Mouse (Mus musculus) lung, postnatal 0 days (tissue): ENCODE results near the gene Sypl2. TPM values are rescaled to one million over a fixed set of nuclear protein-coding genes. Genes with fewer than 3 reads are reported as not detected.

Experiments
- ATAC-seq: fragments of 200-750 bp; cut with Nextera tagmentation; 2 replicates; pipeline ENCODE4 v1.8.0; 2017; ENCODE audit warnings: moderate library complexity
- DNase-seq: peaks from one replicate; pipeline ENCODE4 v3.0.0-alpha.2; 2016; ENCODE audit warnings: low spot score
- H3K27ac ChIP-seq: fragments of 300-500 bp; sonication (generic); 2 replicates; pipeline ENCODE4 v1.5.1; 2014; ENCODE audit warnings: antibody characterized with exemption, mild to moderate bottlenecking, low read length, mixed read lengths
- H3K27me3 ChIP-seq: fragments of 300-500 bp; sonication (generic); replicated peaks from 2 replicates; pipeline ENCODE4 v1.6.1; 2014; ENCODE audit warnings: low read length, mixed read lengths; ENCODE audit not compliant: insufficient read depth
- H3K36me3 ChIP-seq: fragments of 300-500 bp; sonication (generic); 2 replicates; pipeline ENCODE4 v1.6.1; 2014; ENCODE audit warnings: low read length, mixed read lengths; ENCODE audit not compliant: insufficient read depth
- H3K4me1 ChIP-seq: fragments of 300-500 bp; sonication (generic); 2 replicates; pipeline ENCODE4 v1.6.1; 2014; ENCODE audit warnings: antibody characterized with exemption, low read depth, low read length, mixed read lengths; ENCODE audit not compliant: insufficient read depth
- H3K4me2 ChIP-seq: fragments of 300-500 bp; sonication (generic); replicated peaks from 2 replicates; pipeline ENCODE4 v1.6.1; 2014; ENCODE audit warnings: low read depth, mild to moderate bottlenecking, low read length, moderate library complexity, mixed read lengths
- H3K4me3 ChIP-seq: fragments of 300-500 bp; sonication (generic); 2 replicates; pipeline ENCODE4 v1.5.1; 2014; ENCODE audit warnings: low read depth, low read length
- H3K9ac ChIP-seq: fragments of 300-500 bp; sonication (generic); replicated peaks from 2 replicates; pipeline ENCODE4 v1.6.1; 2014; ENCODE audit warnings: low read depth, mild to moderate bottlenecking
- H3K9me3 ChIP-seq: fragments of 300-500 bp; sonication (generic); 2 replicates; pipeline ENCODE4 v1.6.1; 2016; ENCODE audit warnings: low read length, mixed read lengths
- CTCF ChIP-seq: IDR thresholded peaks from 2 replicates; pipeline ENCODE4 v1.5.1; 2016; ENCODE audit warnings: antibody characterized with exemption, mild to moderate bottlenecking
- EP300 ChIP-seq: IDR thresholded peaks from 2 replicates; pipeline ENCODE4 v1.6.1; 2016; ENCODE audit warnings: antibody characterized with exemption, mild to moderate bottlenecking, control low read depth
- WGBS: fragments of 180-500 bp; shearing (Covaris S2); extraction: QIAGEN DNeasy Blood & Tissue Kit; methylation state at CpG from one replicate; pipeline ENCODE4 v1.1.7; 2014; 5-methylcytosine and 5-hydroxymethylcytosine counted together
- polyA plus RNA-seq: library from polyadenylated mRNA; unstranded; fragments of >200 nt; fragmentation: Nextera tagmentation; extraction: Ambion mirVana; gene quantifications from 2 replicates; pipeline ENCODE4 v1.2.1, GENCODE M21; 2015

Sypl2 gene
- polyA plus RNA-seq, 1 experiment from 2014 or later, result not detected

DNA sequence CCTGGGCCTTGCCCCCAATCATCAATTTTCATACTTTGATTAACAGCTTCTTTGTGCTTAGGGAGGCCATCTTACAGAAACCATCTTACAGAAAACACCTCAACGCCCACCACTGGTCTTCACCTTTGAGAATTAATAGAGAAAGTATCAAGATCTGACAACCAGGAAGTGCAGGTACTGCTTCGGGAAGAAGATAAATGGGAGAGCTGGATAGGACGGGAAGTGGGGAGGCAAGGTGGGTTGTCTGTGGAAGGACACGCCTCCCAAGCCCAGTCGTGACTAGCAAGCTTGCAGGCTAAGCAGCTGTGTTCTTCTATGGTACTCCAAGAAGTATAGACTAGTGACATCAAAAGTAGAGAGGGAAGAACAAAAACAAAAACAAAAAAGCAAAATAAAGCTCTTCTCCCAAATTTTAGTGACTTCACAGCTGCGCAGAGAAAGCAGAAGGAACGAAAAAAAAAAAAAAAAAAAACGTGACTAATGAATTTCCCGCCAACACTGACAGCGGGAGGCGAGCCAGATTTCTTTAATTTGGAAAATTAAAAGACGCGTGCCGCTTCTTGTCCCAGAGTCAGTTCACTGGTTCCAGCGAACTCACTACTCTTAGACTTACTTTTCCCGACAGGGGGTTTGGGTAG lies 40.9 kb downstream of the Sypl2 start:
- Histone ChIP-seq H3K4me1 (peaks cover 17% of the 10 kb centered on the region; the same call in 1 of the 2 replicates), H3K27me3 (no peaks in the 10 kb centered on the region), H3K27ac (no peak overlapping the region), H3K36me3 (no peaks in the 10 kb centered on the region; the same call in 1 of the 2 replicates), H3K9ac (0 out of 2 replicates have a peak overlapping the region, but pooled peaks have one; percentile 43), H3K9me3 (no peaks in the 10 kb centered on the region), H3K4me3 (peak overlapping the region; percentile 67), H3K4me2 (peak overlapping the region; percentile 98)
- DNase-seq, result no peak
- 2% methylated on average over 16 of the region's 16 CpGs for WGBS
- ATAC-seq, result no peak
- TF ChIP-seq EP300, result no peak
- no peak for TF ChIP-seq CTCF

DNA sequence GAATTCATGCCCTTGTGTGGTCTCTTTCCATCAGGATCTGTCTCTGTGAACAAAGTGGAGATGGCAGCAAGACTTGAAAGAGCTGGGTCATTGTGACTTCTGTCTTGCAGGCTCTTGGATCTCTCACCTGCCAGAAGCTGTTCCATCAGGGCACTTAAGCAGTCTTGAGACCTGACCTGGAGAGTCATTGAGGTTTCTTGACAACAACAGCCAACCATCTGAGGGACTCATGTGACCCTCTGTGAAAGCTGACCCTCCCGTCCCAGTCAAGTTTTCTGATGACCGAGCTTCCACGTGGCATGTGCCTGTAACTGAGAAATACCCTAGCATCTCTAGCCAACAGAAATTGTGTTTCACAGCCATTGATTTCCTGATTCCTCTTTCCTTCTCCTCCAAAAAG lies 41.7 kb downstream of the Sypl2 start:
- Histone ChIP-seq H3K9ac (no peak overlapping the region), H3K27me3 (no peaks in the 10 kb centered on the region), H3K27ac (no peak overlapping the region), H3K9me3 (no peaks in the 10 kb centered on the region), H3K36me3 (no peaks in the 10 kb centered on the region; the same call in 1 of the 2 replicates), H3K4me3 (no peak overlapping the region), H3K4me2 (no peak overlapping the region), H3K4me1 (peaks cover 10% of the 10 kb centered on the region; the same call in 1 of the 2 replicates)
- no peak for TF ChIP-seq CTCF
- TF ChIP-seq EP300, result peak; percentile 75
- 47% methylated on average over 3 of the region's 3 CpGs for WGBS
- peak; percentile 68 for DNase-seq
- ATAC-seq, result peak; percentile 73

DNA sequence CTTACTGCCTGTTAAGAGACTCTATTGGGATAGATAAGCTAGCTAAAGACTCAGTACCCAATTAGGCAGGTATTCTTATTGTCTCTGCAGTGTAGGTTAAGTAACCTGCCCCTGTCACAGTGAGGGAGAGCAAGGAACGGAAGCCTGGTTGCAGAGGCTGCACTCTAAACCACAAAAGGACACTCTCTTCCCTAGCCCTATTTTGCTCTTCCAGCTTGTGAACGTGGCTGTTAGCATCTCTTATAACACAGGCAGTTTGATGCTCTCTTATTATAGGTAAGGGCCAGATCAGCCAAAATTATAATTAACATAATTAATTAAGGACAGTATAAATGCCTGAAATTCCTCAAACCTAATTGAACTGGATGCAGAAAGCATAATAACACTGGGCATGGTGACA lies 45.9 kb downstream of the Sypl2 start:
- no peak for TF ChIP-seq CTCF
- TF ChIP-seq EP300, result no peak
- no peak overlapping the region for H3K4me2 ChIP-seq
- no peak for DNase-seq
- H3K9me3 ChIP-seq, result no peaks in the 10 kb centered on the region
- H3K4me1 ChIP-seq, result no peaks in the 10 kb centered on the region
- H3K9ac ChIP-seq, result no peak overlapping the region
- H3K4me3 ChIP-seq, result no peak overlapping the region
- no peaks in the 10 kb centered on the region for H3K36me3 ChIP-seq
- H3K27me3 ChIP-seq, result no peaks in the 10 kb centered on the region
- WGBS, result 36% methylated on average over 2 of the region's 2 CpGs
- H3K27ac ChIP-seq, result no peak overlapping the region
- no peak for ATAC-seq

DNA sequence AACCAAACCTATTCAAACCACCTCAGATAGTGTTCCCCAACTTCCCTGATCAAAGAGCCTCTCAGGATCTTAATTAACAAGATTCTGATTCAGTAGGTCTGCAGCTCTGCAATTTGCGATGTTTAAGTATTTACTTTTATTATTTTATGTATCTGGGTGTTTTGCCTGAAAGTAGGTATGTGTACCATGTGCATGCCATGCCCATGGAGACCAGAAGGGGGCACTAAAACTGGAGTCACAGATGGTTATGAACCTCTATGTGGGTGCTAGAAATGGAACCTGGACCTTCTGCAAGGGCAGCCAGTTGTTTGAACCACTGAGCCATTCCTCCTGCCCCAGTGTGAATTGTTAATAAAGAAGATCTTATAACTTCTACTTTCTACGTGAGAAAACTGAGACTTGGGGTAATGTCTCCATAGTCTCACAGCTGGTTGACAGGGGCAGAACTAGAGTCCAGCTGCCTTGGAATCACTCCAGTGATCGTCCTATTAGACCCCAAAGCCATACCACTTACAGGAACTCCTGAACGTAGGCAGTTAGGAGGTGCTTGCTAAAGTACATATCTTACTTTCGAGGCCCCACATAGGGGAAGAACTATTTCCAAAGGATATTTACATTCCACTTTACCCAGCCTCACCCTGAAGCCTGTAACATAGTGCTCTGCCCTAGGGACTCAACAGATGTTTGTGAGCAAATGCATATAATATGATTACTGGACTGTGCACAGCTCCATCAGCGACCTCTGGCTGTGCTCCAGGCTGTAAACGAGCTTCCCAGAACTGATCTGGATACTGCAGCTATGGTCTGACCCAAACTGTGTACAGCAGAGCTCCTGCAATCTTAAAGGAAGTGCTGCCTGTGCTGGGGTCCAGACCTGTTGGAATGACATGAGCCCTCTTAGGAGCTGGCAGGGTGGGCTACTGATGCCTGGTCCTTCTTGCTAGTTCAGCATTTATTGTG lies 47.4 kb downstream of the Sypl2 start:
- H3K9ac ChIP-seq, result no peak overlapping the region
- TF ChIP-seq EP300 (no peak), CTCF (peak; percentile 38)
- WGBS, result 37% methylated on average over 7 of the region's 7 CpGs
- H3K27me3 ChIP-seq, result no peaks in the 10 kb centered on the region; the same call in 1 of the 2 replicates
- H3K9me3 ChIP-seq, result no peaks in the 10 kb centered on the region
- no peaks in the 10 kb centered on the region for H3K36me3 ChIP-seq
- H3K4me2 ChIP-seq, result no peak overlapping the region
- no peak overlapping the region for H3K4me3 ChIP-seq
- no peaks in the 10 kb centered on the region for H3K4me1 ChIP-seq
- ATAC-seq (peak; percentile 86), DNase-seq (peak; percentile 62)
- H3K27ac ChIP-seq, result peak overlapping the region; percentile 23; the same call in 1 of the 2 replicates

DNA sequence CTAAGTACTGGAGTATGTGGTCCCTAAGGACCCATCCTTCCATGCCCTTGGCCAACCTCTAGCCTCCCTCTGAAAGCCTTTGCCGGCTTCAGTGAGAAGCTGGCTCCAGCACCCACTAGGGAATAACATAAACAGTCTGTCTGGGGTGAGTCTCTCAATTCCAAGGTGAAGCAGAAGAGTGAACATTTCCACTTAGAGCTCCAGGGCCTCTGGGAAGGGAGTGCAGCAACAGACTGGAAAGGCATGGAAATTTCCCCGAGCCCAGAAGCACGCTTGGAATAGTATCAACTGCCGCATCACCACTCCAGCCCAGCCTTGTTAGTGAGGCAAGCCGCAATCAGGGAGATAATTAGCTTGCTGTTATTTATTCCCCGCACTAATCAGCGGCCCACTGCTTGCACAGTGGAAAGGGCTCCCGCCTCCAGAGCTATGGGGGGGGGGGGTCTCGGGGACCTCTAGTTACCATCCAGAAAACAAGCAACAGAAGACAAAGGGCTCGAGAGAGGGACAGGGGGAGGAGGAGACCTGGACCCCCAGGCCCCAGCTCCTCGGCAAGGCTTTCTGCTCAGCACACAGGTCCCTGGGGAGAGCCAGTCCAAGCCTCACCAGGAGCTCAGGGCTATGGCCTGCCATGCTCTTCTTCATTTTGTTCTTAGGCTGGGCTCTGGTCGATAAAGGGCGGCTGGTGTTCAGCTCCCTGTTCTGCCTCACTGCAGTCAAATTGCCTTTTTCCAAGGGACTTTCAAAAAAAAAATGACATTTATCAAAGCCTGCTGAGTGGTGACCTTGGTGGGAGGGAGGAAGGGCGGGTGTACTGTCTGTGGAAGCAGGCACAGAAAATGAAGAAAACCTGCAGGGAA lies 51.5 kb downstream of the Sypl2 start:
- Histone ChIP-seq H3K36me3 (no peaks in the 10 kb centered on the region), H3K4me3 (no peak overlapping the region), H3K9ac (no peak overlapping the region), H3K27me3 (no peaks in the 10 kb centered on the region; the same call in 1 of the 2 replicates), H3K27ac (no peak overlapping the region), H3K4me2 (no peak overlapping the region), H3K4me1 (no peaks in the 10 kb centered on the region), H3K9me3 (no peaks in the 10 kb centered on the region)
- 48% methylated on average over 14 of the region's 14 CpGs for WGBS
- no peak for DNase-seq
- no peak for TF ChIP-seq EP300
- TF ChIP-seq CTCF, result no peak
- peak; percentile 25; the same call in 1 of the 2 replicates for ATAC-seq
